Mouse (Mus musculus) CH12.LX (cell line): ENCODE measurements at regions not wholly inside any gene's neighbourhood (a gene's known extent, or its start where the extent isn't known, plus 50 kb on each side); places are given as distances from the start of the nearest gene placed in this dataset.

Source experiments
- DNase-seq: peaks from one replicate; pipeline ENCODE4 v3.0.0-alpha.2; 2013; ENCODE audit errors: extremely low read depth
- H3K27ac ChIP-seq: 2 replicates; pipeline ENCODE4 v1.5.1; 2012; ENCODE audit warnings: low read depth, mild to moderate bottlenecking, control low read depth, moderate library complexity; ENCODE audit not compliant: insufficient read depth
- H3K27me3 ChIP-seq: replicated peaks from 2 replicates; pipeline ENCODE3; 2012; ENCODE audit warnings: inconsistent platforms
- H3K36me3 ChIP-seq, 2 experiments: replicated peaks in 1 of 2; 2 replicates each; pipeline versions ENCODE3 to v1.6.1; 2012; ENCODE audit warnings: inconsistent platforms in 1 of 2, low read length in 1 of 2, mild to moderate bottlenecking in 1 of 2, mixed read lengths in 1 of 2, moderate library complexity in 1 of 2; ENCODE audit not compliant: control insufficient read depth in 1 of 2, insufficient read depth in 1 of 2
- H3K4me1 ChIP-seq, 2 experiments: 2 replicates each; pipeline ENCODE4 v1.6.1; 2012; ENCODE audit warnings: inconsistent platforms in 1 of 2, moderate library complexity in 1 of 2; ENCODE audit not compliant: insufficient read depth in 2 of 2, control insufficient read depth in 1 of 2
- H3K4me2 ChIP-seq: 2 replicates; pipeline ENCODE4 v1.6.1; 2012; ENCODE audit warnings: low read depth, mild to moderate bottlenecking, control low read depth; ENCODE audit not compliant: poor library complexity, insufficient read depth, severe bottlenecking
- H3K4me3 ChIP-seq, 3 experiments: fragments of 150-350 bp in 1 of 3; sonication (generic) in 1 of 3; replicated peaks in 1 of 3; 2 replicates each; pipeline versions ENCODE3 to v1.5.1; 2011 to 2012; ENCODE audit warnings: low read depth in 2 of 3, low read length in 2 of 3, mild to moderate bottlenecking in 2 of 3, moderate library complexity in 2 of 3, control low read depth in 1 of 3, improper control_type of control experiment in 1 of 3, inconsistent platforms in 1 of 3, mixed read lengths in 1 of 3; ENCODE audit not compliant: poor library complexity in 1 of 3
- H3K79me2 ChIP-seq: replicated peaks from 2 replicates; pipeline ENCODE4 v1.6.1; 2012; ENCODE audit warnings: mild to moderate bottlenecking, moderate library complexity; ENCODE audit not compliant: control insufficient read depth, poor library complexity, insufficient read depth, severe bottlenecking; ENCODE audit errors: extremely low read depth
- H3K9ac ChIP-seq: 2 replicates; pipeline ENCODE4 v1.6.1; 2012; ENCODE audit warnings: low read depth, mild to moderate bottlenecking, control low read depth, moderate library complexity; ENCODE audit not compliant: insufficient read depth
- H3K9me3 ChIP-seq: replicated peaks from 2 replicates; pipeline ENCODE3; 2012; ENCODE audit warnings: low read length, inconsistent platforms, mixed read lengths
- BHLHE40 ChIP-seq: IDR thresholded peaks from 2 replicates; pipeline ENCODE4 v1.6.1; 2011; ENCODE audit warnings: mild to moderate bottlenecking, low read depth, low read length, improper control_type of control experiment
- E2F4 ChIP-seq: IDR thresholded peaks from 2 replicates; pipeline ENCODE4 v1.6.1; 2011; ENCODE audit warnings: low read depth, low read length, improper control_type of control experiment; ENCODE audit not compliant: insufficient replicate concordance
- ELF1 ChIP-seq: IDR thresholded peaks from 2 replicates; pipeline ENCODE4 v1.6.1; 2014; ENCODE audit warnings: low read depth, mild to moderate bottlenecking, inconsistent platforms, low read length, improper control_type of control experiment
- EP300 ChIP-seq: IDR thresholded peaks from 2 replicates; pipeline ENCODE4 v1.6.1; 2011; ENCODE audit warnings: low read length, improper control_type of control experiment
- ETS1 ChIP-seq: conservative IDR thresholded peaks from 2 replicates; pipeline ENCODE4 v1.6.1; 2012; ENCODE audit warnings: low read depth, mild to moderate bottlenecking, inconsistent platforms, low read length, improper control_type of control experiment, moderate library complexity
- GABPA ChIP-seq: IDR thresholded peaks from 2 replicates; pipeline ENCODE4 v1.6.1; 2012; ENCODE audit warnings: low read depth, low read length, improper control_type of control experiment, inconsistent platforms; ENCODE audit not compliant: insufficient replicate concordance
- JUND ChIP-seq: conservative IDR thresholded peaks from 2 replicates; pipeline ENCODE4 v1.6.1; 2011; ENCODE audit warnings: low read depth, low read length, improper control_type of control experiment
- MAX ChIP-seq: IDR thresholded peaks from 2 replicates; pipeline ENCODE4 v1.6.1; 2011; ENCODE audit warnings: low read length, improper control_type of control experiment
- MAZ ChIP-seq: IDR thresholded peaks from 2 replicates; pipeline ENCODE4 v1.6.1; 2012; ENCODE audit warnings: low read depth, mild to moderate bottlenecking, inconsistent platforms, low read length, improper control_type of control experiment, moderate library complexity
- MXI1 ChIP-seq: IDR thresholded peaks from 2 replicates; pipeline ENCODE4 v1.6.1; 2011; ENCODE audit warnings: mild to moderate bottlenecking, low read depth, low read length, improper control_type of control experiment
- NRF1 ChIP-seq: IDR thresholded peaks from 2 replicates; pipeline ENCODE4 v1.6.1; 2014; ENCODE audit warnings: low read depth, mild to moderate bottlenecking, inconsistent platforms, low read length, improper control_type of control experiment, moderate library complexity
- PAX5 ChIP-seq: IDR thresholded peaks from 2 replicates; pipeline ENCODE4 v1.6.1; 2012; ENCODE audit warnings: low read length, inconsistent platforms, mixed read lengths
- POLR2A ChIP-seq: IDR thresholded peaks from 2 replicates; pipeline ENCODE4 v1.6.1; 2011; ENCODE audit warnings: low read depth, mild to moderate bottlenecking, improper control_type of control experiment, low read length
- RAD21 ChIP-seq: IDR thresholded peaks from 2 replicates; pipeline ENCODE4 v1.6.1; 2011; ENCODE audit warnings: low read depth, mild to moderate bottlenecking, low read length, improper control_type of control experiment, moderate library complexity
- RCOR1 ChIP-seq: conservative IDR thresholded peaks from 2 replicates; pipeline ENCODE4 v1.6.1; 2012; ENCODE audit warnings: low read depth, mild to moderate bottlenecking, inconsistent platforms, low read length, improper control_type of control experiment
- SMC3 ChIP-seq: IDR thresholded peaks from 2 replicates; pipeline ENCODE4 v1.6.1; 2011; ENCODE audit warnings: low read depth, low read length, improper control_type of control experiment
- TCF12 ChIP-seq: IDR thresholded peaks from 2 replicates; pipeline ENCODE4 v1.6.1; 2014; ENCODE audit warnings: low read depth, mild to moderate bottlenecking, inconsistent platforms, low read length, improper control_type of control experiment
- USF1 ChIP-seq: IDR thresholded peaks from 2 replicates; pipeline ENCODE4 v1.6.1; 2014; ENCODE audit warnings: low read depth, mild to moderate bottlenecking, inconsistent platforms, low read length, improper control_type of control experiment
- USF2 ChIP-seq: conservative IDR thresholded peaks from 2 replicates; pipeline ENCODE4 v1.6.1; 2011; ENCODE audit warnings: low read depth, low read length, improper control_type of control experiment
- ZC3H11A ChIP-seq: IDR thresholded peaks from 2 replicates; pipeline ENCODE4 v1.6.1; 2012; ENCODE audit warnings: low read depth, mild to moderate bottlenecking, inconsistent platforms, low read length, improper control_type of control experiment
- ZKSCAN1 ChIP-seq: IDR thresholded peaks from 2 replicates; pipeline ENCODE4 v1.6.1; 2012; ENCODE audit warnings: low read depth, inconsistent platforms, low read length, improper control_type of control experiment, borderline replicate concordance
- ZMIZ1 ChIP-seq: IDR thresholded peaks from 2 replicates; pipeline ENCODE4 v1.6.1; 2012; ENCODE audit warnings: low read depth, mild to moderate bottlenecking, inconsistent platforms, low read length, improper control_type of control experiment
- dilution Hi-C: fragments of 300-500 bp; cut with MboI; formaldehyde crosslinking; loops from 2 replicates; pipeline ENCODE4 v1.14.3; 2020; ENCODE audit warnings: low sequenced_read_pairs; ENCODE audit not compliant: extremely low pct_unique_long_range_greater_than_20kb, extremely low pct_ligation_motif_present
- in situ Hi-C: fragments of 300-500 bp; cut with MboI; formaldehyde crosslinking; loops from 3 replicates; pipeline ENCODE4 v1.14.3; 2019; ENCODE audit warnings: low sequenced_read_pairs, low pct_ligation_motif_present, low pct_unique_long_range_greater_than_20kb, mixed read lengths

GRCm38 (mm10) chr4:54588704-54589103, 356.1 kb upstream of the Zfp462 start:
- H3K9me3 ChIP-seq, result peaks cover 9% of the 10 kb centered on the region
- no peaks in the 10 kb centered on the region for H3K36me3 ChIP-seq
- H3K27ac ChIP-seq, result no peak overlapping the region
- no peaks in the 10 kb centered on the region for H3K27me3 ChIP-seq
- no peaks in the 10 kb centered on the region for H3K4me1 ChIP-seq
- dilution Hi-C loops (no loop called here), in situ Hi-C loops (no loop called here)
- DNase-seq, result no peak
- no peak overlapping the region for H3K9ac ChIP-seq
- no peak for TF ChIP-seq GABPA
- TF ChIP-seq E2F4, result no peak
- TF ChIP-seq PAX5, result no peak
- TF ChIP-seq NRF1, result no peak
- no peak overlapping the region for H3K4me2 ChIP-seq
- no peak overlapping the region for H3K4me3 ChIP-seq
- no peaks in the 10 kb centered on the region for H3K79me2 ChIP-seq

GRCm38 (mm10) chr4:54601671-54602512, 343.0 kb upstream of the Zfp462 start:
- no peak for TF ChIP-seq ZC3H11A
- TF ChIP-seq USF2, result no peak
- no peak for TF ChIP-seq ELF1
- TF ChIP-seq MXI1, result no peak
- no peak for TF ChIP-seq ZMIZ1
- no peak for TF ChIP-seq ETS1
- TF ChIP-seq RCOR1, result no peak
- TF ChIP-seq SMC3, result no peak
- no peak for TF ChIP-seq BHLHE40
- TF ChIP-seq MAX, result no peak
- no peak for TF ChIP-seq JUND
- TF ChIP-seq TCF12, result no peak
- TF ChIP-seq GABPA, result no peak
- TF ChIP-seq NRF1, result no peak
- TF ChIP-seq USF1, result no peak
- TF ChIP-seq RAD21, result no peak
- no peak for TF ChIP-seq POLR2A
- no peak for TF ChIP-seq EP300
- no peak for TF ChIP-seq ZKSCAN1
- TF ChIP-seq MAZ, result no peak
- Histone ChIP-seq H3K9ac (no peak overlapping the region), H3K27me3 (no peaks in the 10 kb centered on the region), H3K27ac (no peak overlapping the region), H3K4me3 (no peak overlapping the region), H3K4me1 (no peaks in the 10 kb centered on the region), H3K36me3 (no peaks in the 10 kb centered on the region), H3K79me2 (no peaks in the 10 kb centered on the region), H3K4me2 (no peak overlapping the region), H3K9me3 (peaks cover 6% of the 10 kb centered on the region)
- DNase-seq, result no peak
- dilution Hi-C loops, result no loop called here
- in situ Hi-C loops, result no loop called here
